Mouse (Mus musculus): ENCODE measurements around the gene Slc33a1. TPM values are rescaled to one million over a fixed set of nuclear protein-coding genes. Genes with fewer than 3 reads are reported as not detected.

Gene Slc33a1
- polyA plus RNA-seq, 1 experiment from 2014 or later: 20.4 TPM

DNA sequence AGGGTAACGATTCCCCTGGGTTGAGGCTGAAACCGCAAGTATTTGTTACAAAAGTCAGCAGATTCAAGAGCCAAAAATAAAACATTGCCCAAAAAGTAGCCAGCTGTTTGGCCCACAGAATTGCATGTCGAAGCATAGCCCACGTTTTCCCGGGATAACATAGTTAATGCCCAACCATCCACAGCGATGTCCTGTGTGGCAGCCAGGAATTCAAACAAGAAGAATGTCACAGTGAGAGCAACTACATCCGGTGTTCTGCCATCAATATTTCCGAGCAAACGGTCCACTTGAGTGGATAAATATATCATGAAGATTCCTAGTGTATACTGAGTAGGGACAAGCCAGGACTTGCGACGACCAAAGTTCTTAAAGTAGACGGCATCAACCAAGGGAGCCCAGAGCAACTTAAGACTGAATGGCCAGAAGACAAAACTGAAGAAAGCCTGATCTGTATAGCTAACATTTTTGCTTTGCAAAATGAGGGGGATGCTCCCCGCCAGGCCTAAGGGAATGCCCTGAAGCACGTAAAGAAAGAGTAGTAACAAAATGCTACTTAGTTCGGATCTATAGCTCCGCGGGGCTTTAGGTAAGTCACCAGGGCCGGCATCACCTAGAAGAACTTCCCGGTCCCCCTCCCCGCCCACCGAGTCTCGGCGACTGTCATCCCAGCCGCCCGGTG is 1.0 kb downstream of the Slc33a1 start:
- 8% methylated on average over 25 of the region's 25 CpGs for WGBS
- Histone ChIP-seq H3K36me3 (ENCODE audit: control insufficient read depth, insufficient read depth, low read length) (0 out of 2 replicates have a peak, but pooled peaks cover 4% of the 10 kb centered on the region), H3K4me1 (ENCODE audit: control insufficient read depth, insufficient read depth, low read length) (peaks cover 28% of the 10 kb centered on the region), H3K27ac (replicated peaks; ENCODE audit: low read depth, low read length) (peak overlapping the region; percentile 86), H3K4me3 (replicated peaks; ENCODE audit: low read depth, low read length) (peak overlapping the region; percentile 90), H3K27me3 (ENCODE audit: control insufficient read depth, insufficient read depth, low read length) (no peaks in the 10 kb centered on the region; the same call in none of the 2 replicates), H3K4me2 (ENCODE audit: low read length) (peak overlapping the region; percentile 86), H3K9me3 (ENCODE audit: control insufficient read depth, low read length) (no peaks in the 10 kb centered on the region), H3K9ac (replicated peaks; ENCODE audit: low read length) (peak overlapping the region; percentile 83)
- no peak for ATAC-seq (ENCODE audit: low FRiP score, low TSS enrichment)
- no peak for DNase-seq

DNA sequence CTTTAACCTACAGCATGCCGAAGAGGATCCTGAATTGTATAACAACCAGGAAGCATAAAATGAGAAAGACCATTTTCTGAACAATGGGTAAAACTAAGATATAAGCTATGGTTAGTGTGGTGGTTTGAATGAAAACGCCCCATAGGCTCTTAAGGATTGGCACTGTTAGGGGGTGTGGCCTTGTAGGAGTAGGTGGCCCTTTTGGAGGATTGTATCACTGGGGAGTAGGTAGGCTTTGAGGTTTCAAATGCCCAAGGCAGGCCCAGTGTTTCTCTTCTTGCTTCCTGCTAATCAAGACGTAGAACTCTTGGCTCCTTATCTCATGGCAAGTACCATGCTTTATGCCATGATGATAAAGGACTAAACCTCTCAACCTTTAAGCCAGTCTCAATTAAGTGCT is 14.7 kb downstream of the Slc33a1 start:
- ATAC-seq (ENCODE audit: low FRiP score, low TSS enrichment): no peak
- no peaks in the 10 kb centered on the region for H3K4me1 ChIP-seq (ENCODE audit: control insufficient read depth, insufficient read depth, low read length)
- H3K27ac ChIP-seq (replicated peaks; ENCODE audit: low read depth, low read length): no peak overlapping the region
- H3K4me2 ChIP-seq (ENCODE audit: low read length): no peak overlapping the region
- no peaks in the 10 kb centered on the region for H3K9me3 ChIP-seq (ENCODE audit: control insufficient read depth, low read length)
- no peaks in the 10 kb centered on the region for H3K27me3 ChIP-seq (ENCODE audit: control insufficient read depth, insufficient read depth, low read length)
- H3K36me3 ChIP-seq (ENCODE audit: control insufficient read depth, insufficient read depth, low read length): 0 out of 2 replicates have a peak, but pooled peaks cover 2% of the 10 kb centered on the region
- no peak for DNase-seq
- no peak overlapping the region for H3K4me3 ChIP-seq (replicated peaks; ENCODE audit: low read depth, low read length)
- no peak overlapping the region for H3K9ac ChIP-seq (replicated peaks; ENCODE audit: low read length)
- WGBS: 85% methylated on average over 3 of the region's 3 CpGs

DNA sequence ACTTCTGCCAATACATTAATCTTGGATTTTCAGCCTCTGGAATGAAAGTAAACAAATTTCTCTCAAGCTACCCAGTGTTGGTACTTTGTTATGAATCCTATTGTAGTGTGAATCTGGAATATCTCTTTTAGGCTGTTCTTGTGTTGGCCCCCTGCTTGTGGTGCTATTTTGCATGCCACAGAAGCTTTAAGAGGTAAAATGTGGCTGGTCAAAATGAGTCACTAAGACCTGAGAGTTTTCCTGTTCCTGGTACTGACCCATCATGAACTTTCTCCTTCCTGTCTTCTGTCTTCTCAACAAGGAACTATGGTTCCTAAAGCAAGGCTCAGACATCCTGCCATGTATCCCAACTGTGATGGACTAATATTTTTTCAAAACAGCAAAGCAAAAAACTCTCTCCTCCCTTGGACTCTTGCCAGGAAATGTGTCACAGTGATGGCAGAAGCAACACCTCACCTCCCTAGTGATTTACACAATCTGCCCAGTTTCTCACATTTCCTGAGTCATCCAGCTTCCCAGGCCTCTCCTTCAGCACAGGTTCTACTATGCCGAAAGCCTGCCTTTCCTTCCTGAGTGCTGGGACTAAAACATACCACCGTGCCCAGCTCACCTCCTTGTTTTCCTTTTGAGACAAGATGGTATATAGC is 23.2 kb downstream of the Slc33a1 start:
- Histone ChIP-seq H3K9me3 (ENCODE audit: control insufficient read depth, low read length) (no peaks in the 10 kb centered on the region), H3K4me2 (ENCODE audit: low read length) (no peak overlapping the region), H3K9ac (replicated peaks; ENCODE audit: low read length) (no peak overlapping the region), H3K36me3 (ENCODE audit: control insufficient read depth, insufficient read depth, low read length) (peaks cover 9% of the 10 kb centered on the region; the same call in 1 of the 2 replicates), H3K27ac (replicated peaks; ENCODE audit: low read depth, low read length) (no peak overlapping the region), H3K4me3 (replicated peaks; ENCODE audit: low read depth, low read length) (no peak overlapping the region), H3K4me1 (ENCODE audit: control insufficient read depth, insufficient read depth, low read length) (no peaks in the 10 kb centered on the region), H3K27me3 (ENCODE audit: control insufficient read depth, insufficient read depth, low read length) (no peaks in the 10 kb centered on the region)
- DNase-seq (no peak), ATAC-seq (ENCODE audit: low FRiP score, low TSS enrichment) (no peak)
- 89% methylated on average over 2 of the region's 2 CpGs for WGBS

DNA sequence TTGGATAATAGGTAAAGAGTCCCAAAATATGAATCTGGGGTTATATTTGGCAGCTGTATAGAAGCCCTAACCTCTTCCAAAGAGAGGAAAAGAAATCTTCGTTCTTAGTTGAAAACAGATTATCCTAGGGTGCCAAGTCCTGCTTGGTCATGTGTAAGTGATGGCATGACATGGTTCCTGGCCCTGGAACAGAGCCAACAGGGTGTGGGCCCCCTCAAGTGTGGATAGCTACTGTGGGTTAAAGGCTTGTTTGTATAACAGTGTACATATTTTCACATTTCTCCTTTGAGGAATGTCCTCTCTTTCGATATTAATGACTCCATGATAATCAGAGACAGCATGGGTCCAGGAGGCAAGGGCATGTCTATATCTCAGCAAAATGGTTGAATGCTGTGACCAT is 25.6 kb downstream of the Slc33a1 start:
- Histone ChIP-seq H3K4me3 (replicated peaks; ENCODE audit: low read depth, low read length) (no peak overlapping the region), H3K4me2 (ENCODE audit: low read length) (no peak overlapping the region), H3K27ac (replicated peaks; ENCODE audit: low read depth, low read length) (no peak overlapping the region), H3K9me3 (ENCODE audit: control insufficient read depth, low read length) (no peaks in the 10 kb centered on the region), H3K9ac (replicated peaks; ENCODE audit: low read length) (no peak overlapping the region), H3K36me3 (ENCODE audit: control insufficient read depth, insufficient read depth, low read length) (peaks cover 6% of the 10 kb centered on the region; the same call in 1 of the 2 replicates), H3K4me1 (ENCODE audit: control insufficient read depth, insufficient read depth, low read length) (no peaks in the 10 kb centered on the region), H3K27me3 (ENCODE audit: control insufficient read depth, insufficient read depth, low read length) (no peaks in the 10 kb centered on the region)
- DNase-seq (no peak), ATAC-seq (ENCODE audit: low FRiP score, low TSS enrichment) (no peak)
- WGBS: 84% methylated on average over 2 of the region's 2 CpGs

DNA sequence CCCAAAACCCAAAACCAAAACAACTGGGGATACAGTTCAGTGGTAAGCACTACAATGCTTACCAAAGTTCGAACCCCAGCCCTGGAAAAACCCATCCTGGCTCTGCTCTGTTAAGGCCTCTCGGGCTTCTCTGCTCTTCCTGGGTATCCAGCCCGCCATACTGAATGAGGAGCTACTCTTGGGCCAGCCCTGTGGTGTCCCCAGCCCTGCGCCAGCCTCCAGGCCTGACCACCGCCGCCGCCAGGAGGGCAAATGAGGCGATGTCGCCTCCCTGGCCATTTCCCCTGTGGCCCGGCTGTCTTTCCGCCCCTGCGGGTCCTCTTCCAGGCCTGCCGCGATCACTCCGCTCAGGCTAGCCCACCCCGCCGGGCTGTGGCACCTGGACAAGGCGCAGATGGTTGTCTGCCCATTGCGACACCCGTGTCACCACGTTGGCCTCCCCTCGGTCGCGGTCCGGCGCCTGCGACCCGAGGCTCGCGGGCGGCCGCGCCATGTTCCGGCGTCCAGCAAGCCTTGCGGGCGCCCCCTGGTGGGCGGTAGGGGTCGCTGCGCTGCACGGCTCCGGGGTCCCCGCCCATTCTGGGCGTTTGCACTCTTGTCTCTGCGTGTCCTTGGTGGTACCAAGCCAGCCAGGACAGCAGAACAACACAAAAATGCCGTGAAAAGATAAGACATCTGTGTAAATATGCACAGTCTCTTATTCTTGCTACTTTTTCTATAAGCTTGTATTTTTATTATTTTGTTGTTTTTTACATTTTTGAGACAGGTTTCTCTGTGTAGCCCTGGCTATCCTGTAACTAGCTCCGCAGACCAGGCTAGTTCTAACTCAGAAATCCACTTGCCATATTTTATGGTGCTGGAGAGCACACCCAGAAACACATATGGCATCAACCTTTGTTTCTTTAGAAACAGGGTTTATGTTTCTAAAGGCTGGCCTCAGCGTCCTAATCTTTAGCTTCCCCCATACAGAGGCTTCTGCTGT is 35.4 kb downstream of the Slc33a1 start, which contains the start of gene E130311K13Rik:
Gene E130311K13Rik, minus strand, starts transcription at position 595 of the 982 bp plus-strand sequence.
- peak within 1 kb of the TSS; percentile 74 for H3K4me2 ChIP-seq (ENCODE audit: low read length)
- no peaks in the 10 kb centered on the region for H3K4me1 ChIP-seq (ENCODE audit: control insufficient read depth, insufficient read depth, low read length)
- no peaks in the 10 kb centered on the region for H3K9me3 ChIP-seq (ENCODE audit: control insufficient read depth, low read length)
- 4% methylated on average over 47 of the region's 48 CpGs for WGBS
- H3K27ac ChIP-seq (replicated peaks; ENCODE audit: low read depth, low read length): peak within 1 kb of the TSS; percentile 83
- DNase-seq: peak; percentile 96
- H3K27me3 ChIP-seq (ENCODE audit: control insufficient read depth, insufficient read depth, low read length): no peaks in the 10 kb centered on the region
- peak; percentile 96 for ATAC-seq (ENCODE audit: low FRiP score, low TSS enrichment)
- H3K4me3 ChIP-seq (replicated peaks; ENCODE audit: low read depth, low read length): peak within 1 kb of the TSS; percentile 69
- no peaks in the 10 kb centered on the region for H3K36me3 ChIP-seq (ENCODE audit: control insufficient read depth, insufficient read depth, low read length)
- peak within 1 kb of the TSS; percentile 93 for H3K9ac ChIP-seq (replicated peaks; ENCODE audit: low read length)

DNA sequence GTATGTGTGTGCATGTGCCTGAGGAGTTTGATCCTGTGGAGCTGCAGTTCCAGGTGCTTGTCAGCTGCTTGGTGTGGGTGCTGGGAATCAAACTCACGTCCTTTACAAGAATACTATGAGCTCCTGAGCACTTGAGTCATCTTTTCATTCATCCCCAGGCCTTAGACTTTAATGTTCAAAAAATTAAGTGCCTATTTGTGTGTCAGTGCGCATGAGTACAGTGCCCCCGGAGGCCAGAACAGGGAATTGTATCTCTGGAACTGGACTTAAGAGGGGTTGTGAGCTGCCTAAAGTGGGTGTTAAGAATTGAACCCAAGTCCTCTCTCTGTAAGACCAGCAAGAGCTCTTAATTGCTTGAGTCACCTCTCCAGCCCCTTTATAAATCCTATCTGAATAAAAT is 44.9 kb downstream of the Slc33a1 start:
- Histone ChIP-seq H3K36me3 (ENCODE audit: control insufficient read depth, insufficient read depth, low read length) (no peaks in the 10 kb centered on the region), H3K4me3 (replicated peaks; ENCODE audit: low read depth, low read length) (no peak overlapping the region), H3K9me3 (ENCODE audit: control insufficient read depth, low read length) (no peaks in the 10 kb centered on the region), H3K4me2 (ENCODE audit: low read length) (no peak overlapping the region), H3K27me3 (ENCODE audit: control insufficient read depth, insufficient read depth, low read length) (no peaks in the 10 kb centered on the region), H3K4me1 (ENCODE audit: control insufficient read depth, insufficient read depth, low read length) (no peaks in the 10 kb centered on the region), H3K9ac (replicated peaks; ENCODE audit: low read length) (no peak overlapping the region), H3K27ac (replicated peaks; ENCODE audit: low read depth, low read length) (no peak overlapping the region)
- no peak for ATAC-seq (ENCODE audit: low FRiP score, low TSS enrichment)
- WGBS: 66% methylated on average over 3 of the region's 3 CpGs
- no peak for DNase-seq

DNA sequence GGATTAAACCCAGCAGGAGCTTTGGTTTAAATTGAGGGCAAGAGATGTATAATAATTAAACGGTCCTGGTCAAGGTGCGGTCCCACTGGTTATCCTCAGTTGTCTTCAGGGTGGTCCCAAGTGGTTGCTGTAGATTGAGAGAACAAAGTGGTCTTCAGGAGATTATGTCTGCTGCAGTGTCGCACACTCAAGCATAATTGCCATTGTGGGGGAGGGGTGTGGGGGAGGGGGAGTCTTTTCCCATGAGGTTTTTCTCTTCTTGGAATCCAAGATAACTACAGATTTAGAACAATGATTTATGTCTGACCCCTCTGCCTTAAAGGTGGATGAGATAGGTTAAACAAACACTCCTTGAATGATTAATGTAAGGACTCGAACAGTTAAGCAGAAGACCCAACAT is 54.3 kb downstream of the Slc33a1 start:
- no peak for ATAC-seq (ENCODE audit: low FRiP score, low TSS enrichment)
- H3K9me3 ChIP-seq (ENCODE audit: control insufficient read depth, low read length): no peaks in the 10 kb centered on the region
- 0 out of 2 replicates have a peak, but pooled peaks cover under 1% of the 10 kb centered on the region for H3K4me1 ChIP-seq (ENCODE audit: control insufficient read depth, insufficient read depth, low read length)
- H3K9ac ChIP-seq (replicated peaks; ENCODE audit: low read length): no peak overlapping the region
- no peaks in the 10 kb centered on the region for H3K36me3 ChIP-seq (ENCODE audit: control insufficient read depth, insufficient read depth, low read length)
- H3K4me3 ChIP-seq (replicated peaks; ENCODE audit: low read depth, low read length): no peak overlapping the region
- H3K27me3 ChIP-seq (ENCODE audit: control insufficient read depth, insufficient read depth, low read length): no peaks in the 10 kb centered on the region
- no peak overlapping the region for H3K4me2 ChIP-seq (ENCODE audit: low read length)
- no peak for DNase-seq
- no peak overlapping the region for H3K27ac ChIP-seq (replicated peaks; ENCODE audit: low read depth, low read length)
- 89% methylated on average over 4 of the region's 4 CpGs for WGBS

DNA sequence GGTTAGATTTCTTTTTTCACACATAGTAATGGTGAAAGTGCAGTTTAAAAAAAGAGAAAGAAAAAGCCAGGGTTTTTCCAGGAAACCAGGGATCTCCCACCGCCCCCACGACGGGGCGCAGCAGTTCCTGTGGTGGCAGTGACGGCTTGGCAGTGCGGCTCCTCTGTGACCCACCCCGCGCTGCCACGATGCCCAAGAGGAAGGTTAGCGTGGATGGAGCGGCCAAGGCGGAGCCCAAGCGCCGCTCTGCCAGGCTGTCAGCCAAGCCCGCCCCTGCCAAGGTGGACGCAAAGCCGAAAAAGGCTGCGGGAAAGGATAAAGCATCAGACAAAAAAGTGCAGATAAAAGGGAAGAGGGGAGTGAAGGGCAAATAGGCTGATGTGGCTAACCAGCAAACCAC is 59.3 kb downstream of the Slc33a1 start:
- H3K4me1 ChIP-seq (ENCODE audit: control insufficient read depth, insufficient read depth, low read length): peaks cover 6% of the 10 kb centered on the region; the same call in 1 of the 2 replicates
- peak overlapping the region; percentile 73 for H3K4me2 ChIP-seq (ENCODE audit: low read length)
- no peaks in the 10 kb centered on the region for H3K9me3 ChIP-seq (ENCODE audit: control insufficient read depth, low read length)
- DNase-seq: peak; percentile 64
- peak overlapping the region; percentile 37 for H3K4me3 ChIP-seq (replicated peaks; ENCODE audit: low read depth, low read length)
- H3K36me3 ChIP-seq (ENCODE audit: control insufficient read depth, insufficient read depth, low read length): no peaks in the 10 kb centered on the region
- no peaks in the 10 kb centered on the region for H3K27me3 ChIP-seq (ENCODE audit: control insufficient read depth, insufficient read depth, low read length)
- no peak; the same call in 1 of the 2 replicates for ATAC-seq (ENCODE audit: low FRiP score, low TSS enrichment)
- H3K27ac ChIP-seq (replicated peaks; ENCODE audit: low read depth, low read length): no peak overlapping the region
- WGBS: under 1% methylated on average over 18 of the region's 18 CpGs
- H3K9ac ChIP-seq (replicated peaks; ENCODE audit: low read length): peak overlapping the region; percentile 56
